Mouse (Mus musculus): Measurements from ENCODE around the gene Plekha8. TPM values are rescaled to one million over a fixed set of nuclear protein-coding genes. Genes with fewer than 3 reads are reported as not detected.

Gene Plekha8
- polyA plus RNA-seq, 1 experiment from 2014 or later, result 13.0 TPM

DNA sequence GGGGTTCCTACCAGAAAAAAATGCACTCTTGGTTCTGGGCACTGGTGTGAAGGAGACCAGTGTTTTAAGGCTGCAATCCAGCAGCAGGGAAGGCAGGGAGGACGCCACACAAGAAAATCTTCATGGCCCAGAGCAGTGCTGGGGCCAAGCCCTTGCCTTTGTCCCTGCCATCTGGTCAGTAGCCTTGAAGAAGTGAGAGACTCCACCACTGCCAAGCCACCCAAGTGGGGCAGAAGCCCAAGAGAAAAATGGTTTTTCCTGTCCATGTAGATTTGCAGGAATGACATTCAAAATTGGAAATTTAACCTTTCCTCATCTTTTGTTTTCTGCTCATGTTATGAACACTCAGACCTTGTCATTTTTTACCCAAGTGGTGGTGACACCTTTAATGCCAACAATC lies 97.3 kb downstream of the Plekha8 start:
- Histone ChIP-seq H3K9ac (ENCODE audit: low read depth, low read length) (no peak overlapping the region), H3K4me3 (ENCODE audit: low read depth, low read length) (no peak overlapping the region), H3K4me1 (ENCODE audit: control insufficient read depth, insufficient read depth, low read length) (no peaks in the 10 kb centered on the region), H3K9me3 (replicated peaks; ENCODE audit: control insufficient read depth, low read length) (no peaks in the 10 kb centered on the region), H3K27me3 (ENCODE audit: control insufficient read depth, insufficient read depth, low read length) (peaks cover 11% of the 10 kb centered on the region), H3K4me2 (no peak overlapping the region), H3K27ac (ENCODE audit: low read depth, low read length) (no peak overlapping the region), H3K36me3 (ENCODE audit: control insufficient read depth, insufficient read depth, low read length) (no peaks in the 10 kb centered on the region)
- 57% methylated on average over 1 of the region's 1 CpGs for WGBS (ENCODE audit: insufficient replicate concordance)
- ATAC-seq (replicated peaks; ENCODE audit: insufficient number of reproducible peaks, low FRiP score, low TSS enrichment), result no peak

DNA sequence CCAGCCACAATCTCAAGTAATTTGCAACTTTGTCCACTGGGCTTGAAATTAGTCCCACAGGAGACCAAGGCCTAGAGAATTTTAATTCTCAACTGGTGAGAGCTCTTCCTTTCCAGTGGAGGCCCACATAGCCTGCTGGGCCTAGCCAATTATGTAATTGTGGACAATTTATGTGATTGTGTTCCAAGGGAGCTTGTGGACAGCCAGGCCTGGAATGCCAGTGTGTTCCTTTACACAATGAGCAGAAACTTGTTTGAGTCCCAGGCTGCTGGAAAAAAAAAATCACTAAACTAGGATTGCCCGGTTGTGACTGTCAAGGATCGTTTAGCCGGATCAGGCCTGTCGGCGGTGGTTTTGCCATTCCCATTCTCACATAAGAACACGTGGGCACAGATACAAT lies 98.4 kb downstream of the Plekha8 start:
- H3K4me3 ChIP-seq (ENCODE audit: low read depth, low read length), result no peak overlapping the region
- H3K9me3 ChIP-seq (replicated peaks; ENCODE audit: control insufficient read depth, low read length), result no peaks in the 10 kb centered on the region
- no peaks in the 10 kb centered on the region for H3K4me1 ChIP-seq (ENCODE audit: control insufficient read depth, insufficient read depth, low read length)
- peaks cover 7% of the 10 kb centered on the region for H3K27me3 ChIP-seq (ENCODE audit: control insufficient read depth, insufficient read depth, low read length)
- no peak overlapping the region for H3K27ac ChIP-seq (ENCODE audit: low read depth, low read length)
- ATAC-seq (replicated peaks; ENCODE audit: insufficient number of reproducible peaks, low FRiP score, low TSS enrichment), result no peak
- H3K9ac ChIP-seq (ENCODE audit: low read depth, low read length), result no peak overlapping the region
- no peak overlapping the region for H3K4me2 ChIP-seq
- no peaks in the 10 kb centered on the region for H3K36me3 ChIP-seq (ENCODE audit: control insufficient read depth, insufficient read depth, low read length)
- 89% methylated on average over 6 of the region's 6 CpGs for WGBS (ENCODE audit: insufficient replicate concordance)

Other genes with a start within 250 kb of the Plekha8 start
- gene Wipf3, start 165.5 kb upstream of the Plekha8 start, polyA plus RNA-seq (2014; fragmentation: Nextera tagmentation; extraction: Ambion mirVana), result 3.5 and 3.8 TPM in 2 replicates
- gene Scrn1, start 28.6 kb upstream of the Plekha8 start, polyA plus RNA-seq (2014; fragmentation: Nextera tagmentation; extraction: Ambion mirVana), result 15.5 and 17.7 TPM in 2 replicates
- 23.5 and 34.3 TPM in 2 replicates for gene Fkbp14, start 2.2 kb downstream of the Plekha8 start, polyA plus RNA-seq (2014; fragmentation: Nextera tagmentation; extraction: Ambion mirVana)
- 3.7 and 4.4 TPM in 2 replicates for gene Mturn, start 86.5 kb downstream of the Plekha8 start, polyA plus RNA-seq (2014; fragmentation: Nextera tagmentation; extraction: Ambion mirVana)
- 3.1 and 3.2 TPM in 2 replicates for gene Znrf2, start 221.8 kb downstream of the Plekha8 start, polyA plus RNA-seq (2014; fragmentation: Nextera tagmentation; extraction: Ambion mirVana)